Mouse (Mus musculus) adrenal gland, postnatal 36 days (tissue): ENCODE data around the gene Sumf2. TPM values are rescaled to one million over a fixed set of nuclear protein-coding genes. Genes with fewer than 3 reads are reported as not detected.

Experiments used
- DNase-seq, 2 experiments: peaks; one replicate each; pipeline ENCODE4 v3.0.0; 2021; ENCODE audit warnings: mixed read lengths in 1 of 2
- total RNA-seq, 2 experiments: library from RNA; stranded (reverse); gene quantifications; 2 replicates each; pipeline ENCODE4 v1.2.3; 2021

The Sumf2 gene
- total RNA-seq, 2 experiments from 2014 or later = 34.1 to 56.5 TPM

DNA sequence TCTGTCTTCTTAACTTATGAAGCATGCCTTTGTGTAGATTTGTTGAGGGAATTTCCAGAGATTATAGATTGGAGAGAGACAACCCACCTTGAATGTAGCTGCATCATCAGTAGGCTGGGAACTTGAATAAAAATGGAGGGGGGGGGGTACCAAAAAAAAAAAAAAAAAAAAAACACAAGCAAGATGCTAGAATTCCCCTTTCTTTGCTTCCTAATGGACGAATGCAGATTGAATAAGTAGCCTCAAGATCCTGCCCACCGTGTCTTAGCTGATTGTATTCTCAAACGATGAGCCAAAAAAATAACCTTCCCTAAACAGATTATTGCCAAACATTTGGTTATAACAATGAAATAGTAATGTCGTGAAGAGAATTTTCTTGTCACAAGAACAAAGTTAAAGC, 61.0 kb downstream of the Sumf2 start:
- no peak for DNase-seq

DNA sequence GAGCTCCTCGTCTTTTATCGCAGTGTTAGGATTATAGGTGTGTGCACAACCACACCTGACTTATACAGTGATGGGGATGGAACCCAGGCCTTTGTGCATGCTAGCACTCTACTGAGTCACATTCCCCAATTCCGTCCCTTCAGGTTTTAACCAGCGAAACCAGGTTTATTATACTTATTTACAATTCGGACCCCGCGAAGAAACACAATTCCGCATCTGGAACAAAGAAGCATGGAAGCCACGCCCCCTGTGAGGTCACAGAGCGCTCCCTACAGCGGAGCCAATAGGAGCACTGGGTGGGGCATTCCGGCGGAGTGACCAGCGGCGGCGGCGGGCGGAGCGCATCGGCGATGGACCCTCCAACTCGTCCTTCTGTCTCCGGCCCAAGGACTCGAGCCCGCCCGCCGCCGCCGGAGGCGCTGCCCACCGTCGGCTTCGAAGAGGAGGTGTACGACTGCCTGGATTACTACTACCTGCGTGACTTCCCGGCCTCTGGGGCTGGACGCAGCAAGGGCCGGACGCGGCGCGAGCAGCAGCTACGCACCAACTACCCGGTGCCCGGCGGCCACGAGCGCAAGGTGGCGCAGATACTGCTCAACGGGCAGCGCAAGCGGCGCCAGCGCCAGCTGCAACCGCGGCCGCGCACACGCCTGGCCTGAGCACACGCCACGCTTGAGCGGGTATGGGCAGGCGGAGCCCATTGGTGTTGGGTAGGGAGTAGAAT, 61.6 kb downstream of the Sumf2 start, which contains the start of gene Nupr1l:
TSS of gene Nupr1l (plus strand) at position 299 of the 724 bp plus-strand sequence.
- peak; percentile 94 to 96 for DNase-seq

DNA sequence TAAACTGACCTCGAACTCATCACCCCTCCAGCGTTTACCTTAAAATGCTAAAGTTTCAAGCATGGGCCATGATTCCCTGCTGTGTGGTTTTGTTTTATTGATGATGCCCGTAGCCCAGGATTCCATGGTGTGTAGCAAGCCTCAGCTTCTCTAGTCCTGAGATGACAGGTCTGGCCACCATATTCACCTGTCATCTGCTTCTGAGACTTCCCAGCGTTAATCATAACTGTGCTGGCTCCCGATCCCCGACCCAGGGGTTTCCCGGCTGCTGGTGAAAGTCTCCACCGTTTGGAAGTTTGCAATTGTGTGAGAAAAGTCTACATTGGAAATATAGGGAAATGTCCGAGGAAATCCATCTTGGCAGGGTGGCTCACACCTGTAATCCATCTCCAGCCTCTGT, 62.4 kb downstream of the Sumf2 start:
- no peak for DNase-seq

DNA sequence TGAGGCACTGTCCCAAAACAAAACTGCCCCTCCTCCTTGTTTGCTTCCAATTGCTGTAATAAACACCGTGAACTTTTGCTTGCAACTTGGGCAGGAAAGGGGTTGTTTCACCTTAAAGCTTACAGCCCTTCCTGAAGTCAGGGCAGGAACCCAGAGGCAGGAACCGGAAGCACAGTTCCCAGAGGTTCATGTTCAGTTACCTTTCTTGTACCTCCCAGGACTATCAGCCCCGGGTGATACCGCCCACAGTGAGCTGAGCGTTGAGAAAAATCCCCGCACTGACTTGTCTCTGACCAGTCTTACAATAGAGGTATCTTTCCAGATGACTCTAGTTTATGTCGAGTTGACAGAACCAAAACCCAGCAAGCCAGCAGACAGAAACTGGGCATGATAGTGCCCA, 62.8 kb downstream of the Sumf2 start:
- no peak for DNase-seq

Other genes starting within 250 kb of the Sumf2 start
- 1 to 10 TPM; 2.3 to 3.3 TPM for gene Zfp11, start 176.9 kb upstream of the Sumf2 start, total RNA-seq
- gene Sept14, start 138.5 kb upstream of the Sumf2 start, total RNA-seq = not detected
- 100 to 1,000 TPM in 1 of 2 experiments, 10 to 100 TPM in 1; 80.7 to 106 TPM for gene Mrps17, start 131.5 kb upstream of the Sumf2 start, total RNA-seq
- 100 to 1,000 TPM; 116 to 140 TPM for gene Nipsnap2, start 121.9 kb upstream of the Sumf2 start, total RNA-seq
- 10 to 100 TPM; 20.1 to 27.0 TPM for gene Psph, start 59.5 kb upstream of the Sumf2 start, total RNA-seq
- 1,000 to 10,000 TPM; 1,014 to 1,053 TPM for gene Chchd2, start 40.5 kb downstream of the Sumf2 start, total RNA-seq
- 1 to 10 TPM in 1 of 2 experiments, under 1 TPM in 1; 0.99 to 2.3 TPM for gene Zbed5, start 48.7 kb downstream of the Sumf2 start, total RNA-seq
- 1 to 10 TPM; 1.4 to 4.3 TPM for gene Phkg1, start 51.6 kb downstream of the Sumf2 start, total RNA-seq
- gene Nupr1l, start 61.6 kb downstream of the Sumf2 start, total RNA-seq = 1 to 10 TPM; 4.3 to 6.1 TPM
- 10 to 100 TPM; 31.9 to 38.5 TPM for gene Vkorc1l1, start 95.0 kb downstream of the Sumf2 start, total RNA-seq
- gene Gusb, start 156.1 kb downstream of the Sumf2 start, total RNA-seq = 10 to 100 TPM; 48.1 to 53.8 TPM
- gene Asl, start 182.3 kb downstream of the Sumf2 start, total RNA-seq = 100 to 1,000 TPM in 1 of 2 experiments, 10 to 100 TPM in 1; 100.0 to 138 TPM
- 10 to 100 TPM; 27.2 to 39.6 TPM for gene Crcp, start 182.3 kb downstream of the Sumf2 start, total RNA-seq
- 10 to 100 TPM; 47.8 to 48.8 TPM for gene Tpst1, start 226.3 kb downstream of the Sumf2 start, total RNA-seq